Comparison of ENCODE assay signal across 8 mouse cellular contexts in the genomic region with DNA sequence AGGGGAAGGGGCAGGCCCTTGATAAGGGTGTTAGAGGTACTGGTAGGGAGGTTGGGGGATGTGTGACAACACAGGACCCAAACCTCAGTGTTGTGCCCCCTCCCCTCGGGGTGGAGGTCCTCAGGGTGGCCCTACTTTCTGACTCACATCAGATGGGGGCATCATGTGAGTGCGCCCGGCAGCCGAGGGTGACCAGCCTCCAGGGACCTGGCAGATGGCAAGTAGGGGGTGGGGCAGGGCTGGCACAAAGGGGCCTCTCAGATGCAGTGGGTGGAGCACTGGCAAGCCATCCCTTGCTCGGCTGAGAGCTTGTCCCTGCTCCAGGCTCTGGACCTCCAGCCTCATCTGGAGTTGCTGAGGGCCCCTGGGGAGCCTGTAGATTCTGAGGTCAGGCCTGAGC. TPM values are rescaled to one million over a fixed set of nuclear protein-coding genes. Genes with fewer than 3 reads are reported as not detected.
DNase-seq lines count a peak whose midpoint lies in the region; ATAC-seq and TF ChIP-seq lines count a peak whose summit lies in the region.

No protein-coding gene starts in this region.

- H3K27ac ChIP-seq in cortical plate, adult 2 months (ENCODE audit: insufficient read depth, low read length): peak overlapping the region; percentile 51
- no peak overlapping the region for H3K27ac ChIP-seq in heart, postnatal 0 days (ENCODE audit: low read depth)
- H3K27ac ChIP-seq in liver, embryonic 13.5 days: peak overlapping the region; percentile 98

- no peak for TF ChIP-seq EP300 in heart, postnatal 0 days (IDR thresholded peaks at IDR 0.05; ENCODE audit: low read depth)

- H3K4me1 ChIP-seq in cortical plate, adult 2 months (ENCODE audit: control insufficient read depth, insufficient read depth, low read length): peaks cover 5% of the 10 kb centered on the region
- peaks cover 44% of the 10 kb centered on the region for H3K4me1 ChIP-seq in heart, postnatal 0 days (ENCODE audit: control insufficient read depth, insufficient read depth)
- H3K4me1 ChIP-seq in liver, embryonic 13.5 days (replicated peaks): peaks cover 96% of the 10 kb centered on the region
- peaks cover 27% of the 10 kb centered on the region for H3K4me1 ChIP-seq in lung, adult 2 months (ENCODE audit: control insufficient read depth, insufficient read depth, low read length)

- 43% methylated on average over 5 of the region's 5 CpGs for WGBS in heart, postnatal 0 days
- WGBS in liver, embryonic 13.5 days (ENCODE audit: insufficient replicate concordance): 2% methylated on average over 5 of the region's 5 CpGs
- WGBS in lung, adult 2 months: 22% methylated on average over 5 of the region's 5 CpGs

- no peak overlapping the region for H3K4me3 ChIP-seq in cortical plate, adult 2 months (ENCODE audit: insufficient read depth, low read length)
- no peak overlapping the region for H3K4me3 ChIP-seq in heart, postnatal 0 days (ENCODE audit: low read depth, low read length)
- peak overlapping the region; percentile 82 for H3K4me3 ChIP-seq in liver, embryonic 13.5 days (replicated peaks)
- H3K4me3 ChIP-seq in lung, adult 2 months (replicated peaks; ENCODE audit: extremely low read depth, low read depth, low read length): no peak overlapping the region

- H3K27me3 ChIP-seq in heart, postnatal 0 days (ENCODE audit: control insufficient read depth, insufficient read depth, low read length): no peaks in the 10 kb centered on the region
- no peaks in the 10 kb centered on the region for H3K27me3 ChIP-seq in liver, embryonic 13.5 days

- no peaks in the 10 kb centered on the region for H3K9me3 ChIP-seq in heart, postnatal 0 days (replicated peaks; ENCODE audit: control insufficient read depth, low read length)
- H3K9me3 ChIP-seq in liver, embryonic 13.5 days (replicated peaks): no peaks in the 10 kb centered on the region

- H3K36me3 ChIP-seq in heart, postnatal 0 days (replicated peaks; ENCODE audit: control insufficient read depth, insufficient read depth, low read length): no peaks in the 10 kb centered on the region
- H3K36me3 ChIP-seq in liver, embryonic 13.5 days: peaks cover 45% of the 10 kb centered on the region

- peak; percentile 55 to 70 for DNase-seq in lung, adult 18-20 months
- no peak for DNase-seq in lung, postnatal 4 days
- DNase-seq in heart, postnatal 0 days (ENCODE audit: low spot score): no peak
- peak; percentile 57 for DNase-seq in liver, embryonic 13.5 days
- peak; percentile 44 to 63 for DNase-seq in spleen, postnatal 36 days (ENCODE audit: low spot score in 2 of 2)
- DNase-seq in adipocyte (ENCODE audit: low spot score): no peak
- no peak for DNase-seq in lung, adult 2 months

- no peak overlapping the region for H3K9ac ChIP-seq in heart, postnatal 0 days (replicated peaks; ENCODE audit: low read depth, low read length)
- peak overlapping the region; percentile 95 for H3K9ac ChIP-seq in liver, embryonic 13.5 days

- ATAC-seq in heart, postnatal 0 days (ENCODE audit: insufficient read depth, low read depth): no peak
- ATAC-seq in liver, embryonic 13.5 days (ENCODE audit: low read depth): peak; percentile 16

- peak overlapping the region; percentile 17 for H3K4me2 ChIP-seq in heart, postnatal 0 days (ENCODE audit: low read depth, low read length)
- peak overlapping the region; percentile 95 for H3K4me2 ChIP-seq in liver, embryonic 13.5 days

- no peak for TF ChIP-seq CTCF in cortical plate, adult 2 months (IDR thresholded peaks at IDR 0.05; ENCODE audit: extremely low read depth, insufficient read depth, low read length)
- no peak for TF ChIP-seq CTCF in heart, postnatal 0 days (IDR thresholded peaks at IDR 0.05; ENCODE audit: low read depth)
- no peak for TF ChIP-seq CTCF in lung, adult 2 months (IDR thresholded peaks at IDR 0.05; ENCODE audit: insufficient read depth, low read length)

- TF ChIP-seq POLR2A in cortical plate, adult 2 months (IDR thresholded peaks at IDR 0.05; ENCODE audit: extremely low read depth, insufficient read depth, low read length): no peak
- no peak for TF ChIP-seq POLR2A in lung, adult 2 months (IDR thresholded peaks at IDR 0.05; ENCODE audit: borderline replicate concordance, extremely low read depth, low read depth, low read length)

RNA-seq across cellular contexts. Expression of gene Adgrg1, which starts 12.1 kb away (rescaled TPM):
- 63.4 and 63.8 TPM in 2 replicates for polyA plus RNA-seq in cortical plate, adult 2 months (2012; rRNA removed)
- total RNA-seq in heart, postnatal 0 days (2014; rRNA removed; ENCODE audit: low replicate concordance): 8.0 and 19.2 TPM in 2 replicates
- polyA plus RNA-seq in heart, postnatal 0 days (2015; fragmentation: Nextera tagmentation; extraction: Ambion mirVana): 5.6 and 6.6 TPM in 2 replicates
- polyA plus RNA-seq in liver, embryonic 13.5 days (2015; fragmentation: Nextera tagmentation; extraction: Ambion mirVana): 42.7 and 55.6 TPM in 2 replicates
- polyA plus RNA-seq in lung, adult 2 months (2012; rRNA removed): 192 and 233 TPM in 2 replicates

RNA-seq across cellular contexts. Expression of gene Adgrg3, which starts 30.8 kb away (rescaled TPM):
- polyA plus RNA-seq in cortical plate, adult 2 months (2012; rRNA removed): 0.30 and 0.40 TPM in 2 replicates
- total RNA-seq in heart, postnatal 0 days (2014; rRNA removed; ENCODE audit: low replicate concordance): 4.4 and 5.4 TPM in 2 replicates
- 2.7 and 2.8 TPM in 2 replicates for polyA plus RNA-seq in heart, postnatal 0 days (2015; fragmentation: Nextera tagmentation; extraction: Ambion mirVana)
- polyA plus RNA-seq in liver, embryonic 13.5 days (2015; fragmentation: Nextera tagmentation; extraction: Ambion mirVana): 5.5 and 6.0 TPM in 2 replicates
- 15.4 and 18.9 TPM in 2 replicates for polyA plus RNA-seq in lung, adult 2 months (2012; rRNA removed)

Comparison
In these comparisons a context has a peak if more than half of its experiments do, and no peak if none do; other contexts are left out.
1. DNase-seq: peak in lung, adult 18-20 months (2 of 2), liver, embryonic 13.5 days (single experiment) and spleen, postnatal 36 days (2 of 2); none in lung, postnatal 4 days (0 of 2), heart, postnatal 0 days (single experiment), adipocyte (single experiment) and lung, adult 2 months (single experiment).